Mouse (Mus musculus): ENCODE measurements around the gene Gpat2.

Gene Gpat2

DNA sequence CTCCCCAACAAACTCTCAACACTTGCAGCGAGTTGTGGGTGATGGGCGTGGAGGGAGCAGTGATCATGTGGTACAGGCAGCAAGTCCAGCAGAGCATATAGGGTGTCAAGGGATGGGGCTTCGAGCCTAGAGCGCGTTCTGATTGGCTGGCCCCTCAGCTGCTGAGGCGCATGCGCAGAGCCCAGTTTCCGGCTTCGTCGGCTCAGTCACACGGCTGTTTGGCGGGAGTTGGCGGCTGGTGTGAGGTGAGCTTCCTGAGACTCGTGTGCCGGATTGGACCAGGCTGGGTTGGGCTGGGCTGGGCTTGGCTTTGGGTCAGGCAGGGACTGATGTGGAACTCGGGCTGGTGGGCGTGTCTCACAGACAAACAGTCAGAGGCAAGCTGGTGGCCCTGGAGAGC lies at the start of gene Gpat2:
Gene Gpat2 (plus strand): TSS at position 223 of the 400 bp plus-strand sequence.
- DNase-seq (ENCODE audit: low spot score in 2 of 2), result no peak

DNA sequence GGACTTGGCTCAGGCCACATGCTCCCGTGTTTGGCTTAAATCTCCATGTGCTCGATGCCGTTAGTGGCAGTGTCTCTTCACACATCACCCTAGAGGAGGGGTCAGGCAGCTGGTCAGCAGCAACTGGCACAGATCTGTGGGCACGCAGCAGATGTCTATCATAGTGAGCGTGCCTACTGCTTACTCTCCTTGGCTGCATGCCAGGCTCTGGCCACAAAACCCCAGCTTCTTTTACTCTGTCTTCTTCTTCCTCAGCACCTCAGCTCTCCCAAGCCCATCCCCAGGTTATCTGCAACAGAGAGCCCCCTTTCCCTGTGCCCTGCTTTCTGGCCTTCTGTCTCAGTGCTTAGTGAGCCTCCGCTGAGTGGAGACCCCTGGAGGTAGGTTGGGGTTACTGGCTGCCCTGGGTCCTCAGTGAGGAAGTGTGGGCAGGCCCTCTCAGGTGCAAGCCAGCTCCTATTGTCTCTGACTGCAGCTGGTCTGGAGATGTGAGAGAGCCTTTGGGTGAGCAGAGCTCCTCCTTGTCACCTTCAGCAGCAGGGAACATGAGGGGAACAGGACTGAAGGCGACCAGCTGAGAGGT lies 49.1 kb upstream of the Gpat2 start:
- peak; percentile 44 to 74 for DNase-seq (ENCODE audit: low spot score in 2 of 2)

DNA sequence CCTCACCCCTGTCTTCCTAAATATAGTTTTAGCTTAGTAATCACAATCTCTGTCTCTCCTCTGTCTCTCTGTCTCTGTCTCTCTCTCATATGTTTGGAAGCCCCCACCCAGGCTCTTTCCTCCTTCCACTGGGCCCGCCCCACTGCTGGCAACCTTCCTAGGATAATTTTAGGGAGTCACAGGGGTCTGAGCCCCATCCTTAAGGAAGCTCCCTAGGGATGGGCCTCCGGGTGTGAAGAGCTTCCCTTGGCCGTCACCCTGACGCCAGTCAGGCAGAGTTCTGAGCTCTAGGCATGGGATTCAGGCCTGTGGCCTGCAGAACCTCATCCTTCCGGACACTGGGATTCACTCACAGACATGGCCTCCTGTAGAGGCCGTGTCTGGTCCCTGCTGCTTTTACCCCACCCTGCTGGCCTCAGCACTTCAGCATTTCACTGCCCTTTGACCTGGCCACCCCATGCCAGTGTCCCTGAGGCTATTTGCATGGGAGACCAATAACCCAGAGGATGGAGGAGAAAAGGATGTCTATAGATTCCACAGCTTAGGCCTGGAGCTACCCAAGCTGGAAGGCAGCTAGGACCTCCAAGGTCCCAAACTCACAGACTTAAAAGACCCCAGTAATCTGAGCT lies 48.5 kb upstream of the Gpat2 start:
- no peak for DNase-seq (ENCODE audit: low spot score in 2 of 2)

DNA sequence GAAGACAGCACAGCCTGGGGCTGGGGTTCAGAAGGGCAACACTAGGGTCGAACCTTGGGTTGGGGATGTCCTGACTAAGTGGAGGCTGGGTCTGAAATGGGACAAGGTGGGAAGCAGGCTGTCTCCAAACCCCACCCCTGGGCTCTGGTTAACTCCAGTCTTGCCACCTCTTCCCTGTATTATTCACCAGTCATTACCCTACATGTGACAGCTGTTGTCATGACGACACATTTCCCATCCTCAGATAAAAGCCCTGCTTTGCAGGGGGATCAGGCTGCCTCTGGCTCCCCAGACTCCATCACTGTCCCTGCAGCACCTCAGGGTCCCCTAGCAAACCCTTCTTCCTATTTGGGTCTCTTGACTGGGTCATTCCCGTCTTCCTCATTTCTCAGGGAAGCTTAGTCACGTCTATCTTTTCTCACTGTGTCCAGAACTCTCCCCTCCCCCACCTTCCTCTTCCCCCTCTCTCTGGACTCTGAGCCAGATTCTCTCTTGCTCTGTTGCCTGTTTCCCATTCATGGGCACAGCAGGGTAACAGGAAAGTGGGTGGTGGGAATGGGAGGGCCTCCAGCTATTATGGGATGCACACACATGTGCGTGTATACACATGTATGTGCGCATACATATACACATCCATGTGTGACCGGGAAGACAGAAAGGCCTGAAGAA lies 46.9 kb upstream of the Gpat2 start:
- DNase-seq (ENCODE audit: low spot score in 2 of 2), result no peak

DNA sequence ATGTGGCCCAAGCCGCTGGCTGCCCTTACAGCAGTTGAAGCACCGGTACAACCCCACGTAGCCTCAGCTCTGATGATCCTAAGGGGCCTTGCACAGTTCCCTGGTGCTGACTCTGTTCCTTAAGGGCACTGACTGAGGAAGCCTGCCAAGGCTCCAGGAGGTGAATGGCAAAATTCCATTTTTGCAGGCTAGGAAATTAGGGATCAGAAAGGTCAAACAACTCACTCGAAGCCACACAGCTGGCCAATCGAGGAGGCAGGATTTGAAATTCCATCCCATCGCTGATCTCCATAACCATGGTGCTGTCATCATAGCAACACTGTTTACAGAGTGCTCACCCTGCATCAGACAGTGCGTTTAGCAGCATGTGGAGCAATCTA lies 46.4 kb upstream of the Gpat2 start:
- DNase-seq (ENCODE audit: low spot score in 2 of 2), result no peak

DNA sequence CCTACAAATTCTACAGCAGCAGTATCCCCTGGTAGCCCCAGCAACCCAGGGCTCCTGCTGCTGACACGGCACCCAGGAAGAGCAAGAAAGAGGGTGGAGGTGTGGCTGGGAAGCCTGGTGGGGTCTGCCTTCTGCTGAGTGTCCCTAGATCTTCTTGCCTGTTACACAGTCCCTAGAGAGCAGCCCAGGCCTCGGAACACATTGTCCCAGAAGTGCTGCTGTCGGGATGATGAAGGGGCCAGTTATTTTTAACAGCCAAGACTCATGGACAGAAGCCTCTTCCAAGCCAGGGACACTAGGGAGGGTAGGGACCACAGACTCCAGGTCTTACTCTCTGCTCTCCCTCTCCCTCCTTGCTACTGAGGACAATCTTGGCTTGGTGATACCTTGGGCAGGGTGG lies 45.7 kb upstream of the Gpat2 start:
- DNase-seq (ENCODE audit: low spot score in 2 of 2), result no peak

DNA sequence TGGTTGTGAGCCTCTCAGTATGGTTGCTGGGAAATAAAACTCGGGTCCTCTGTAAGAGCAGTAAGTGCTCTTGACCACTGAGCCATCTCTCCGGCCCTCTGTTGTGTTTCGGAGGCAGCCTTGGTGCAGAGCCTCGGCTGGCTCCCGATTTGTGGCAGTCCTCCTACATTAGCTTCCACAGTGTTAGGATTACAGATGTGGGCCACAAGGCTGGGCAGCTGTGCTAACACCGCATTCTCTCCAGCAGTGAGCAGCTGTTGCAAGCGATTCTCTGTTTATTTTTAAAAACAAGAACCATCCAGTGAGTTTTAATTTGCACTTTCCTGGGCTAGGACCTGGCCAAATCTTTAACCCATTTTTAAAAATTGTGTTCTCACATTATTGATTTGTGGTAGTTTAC lies 41.1 kb upstream of the Gpat2 start:
- DNase-seq (ENCODE audit: low spot score in 2 of 2), result no peak

DNA sequence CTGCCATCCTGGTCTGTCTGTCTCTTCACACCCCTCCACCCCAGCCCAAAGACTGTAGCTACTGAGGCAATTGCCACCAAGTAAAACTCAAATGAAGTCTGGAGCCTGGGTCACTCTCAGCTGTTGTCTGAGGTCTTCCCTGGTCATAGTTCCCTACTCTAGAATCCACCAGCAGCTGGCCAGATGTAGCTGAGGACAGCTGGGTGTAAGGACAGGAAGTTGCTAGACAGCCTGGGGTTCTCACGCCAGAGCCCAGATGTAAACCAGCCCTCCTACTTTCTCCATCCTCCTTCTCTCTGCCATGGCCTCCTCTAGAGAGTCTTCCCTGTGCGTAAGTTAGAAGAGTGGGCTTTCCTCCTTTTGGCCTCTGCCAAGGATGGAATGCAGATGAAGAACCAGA lies 37.5 kb upstream of the Gpat2 start:
- DNase-seq (ENCODE audit: low spot score in 2 of 2), result no peak

DNA sequence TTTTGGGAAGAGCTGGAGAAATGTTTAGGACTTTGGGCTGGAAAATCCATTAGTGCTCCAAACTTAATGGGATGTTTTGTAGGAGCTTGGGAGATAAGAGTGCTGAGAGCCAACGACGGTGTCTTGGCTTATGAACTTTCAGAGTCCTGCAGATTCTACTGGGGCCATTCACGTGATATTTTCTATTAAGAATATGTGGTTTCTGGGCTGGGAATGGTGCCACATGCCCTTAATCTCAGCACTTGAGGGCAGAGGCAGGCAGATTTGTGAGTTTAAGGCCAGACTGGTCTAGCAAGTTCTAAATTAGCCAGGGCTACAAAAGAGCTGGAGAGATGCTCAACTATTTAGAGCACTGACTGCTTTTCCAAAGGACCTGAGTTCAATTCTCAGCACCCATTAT lies 34.6 kb upstream of the Gpat2 start:
- no peak for DNase-seq (ENCODE audit: low spot score in 2 of 2)

DNA sequence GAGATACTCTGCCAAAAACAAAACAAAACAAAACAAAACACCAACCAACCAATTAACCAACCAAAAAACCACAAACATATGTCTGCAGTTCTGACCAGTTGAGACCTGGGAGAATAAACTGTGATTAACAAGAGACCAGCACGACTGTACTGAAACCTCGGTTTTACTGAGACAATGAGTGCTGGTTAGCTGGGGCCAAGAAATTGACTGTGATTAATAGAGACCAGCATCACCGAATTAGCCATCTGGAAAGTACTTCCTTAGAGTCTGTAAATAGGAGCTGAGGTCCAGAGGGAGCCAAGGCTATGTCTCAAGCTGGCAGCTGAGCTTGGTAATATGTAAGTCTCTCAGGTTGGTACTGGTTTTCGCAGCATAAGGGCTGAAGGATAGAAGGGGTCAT lies 34.2 kb upstream of the Gpat2 start:
- no peak for DNase-seq (ENCODE audit: low spot score in 2 of 2)

DNA sequence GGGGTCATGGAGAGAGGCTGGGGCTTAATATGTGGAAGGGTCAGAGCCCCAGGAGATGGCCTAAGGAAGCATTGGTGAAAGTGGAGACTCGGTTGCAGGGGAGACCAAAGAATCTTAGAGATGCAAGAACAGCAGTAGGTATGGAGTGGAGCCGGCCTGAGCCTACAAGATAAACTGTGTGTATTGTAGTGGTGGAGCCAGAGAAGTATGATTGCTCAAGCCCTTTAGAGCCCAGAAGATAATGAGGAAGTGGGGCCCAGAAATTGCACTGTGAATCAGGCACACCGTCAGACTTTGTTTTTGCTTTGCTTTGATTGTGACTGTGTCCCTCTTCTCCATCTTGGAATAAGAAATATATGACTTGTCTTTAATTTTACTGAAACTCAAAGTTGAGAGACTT lies 33.7 kb upstream of the Gpat2 start:
- no peak for DNase-seq (ENCODE audit: low spot score in 2 of 2)

DNA sequence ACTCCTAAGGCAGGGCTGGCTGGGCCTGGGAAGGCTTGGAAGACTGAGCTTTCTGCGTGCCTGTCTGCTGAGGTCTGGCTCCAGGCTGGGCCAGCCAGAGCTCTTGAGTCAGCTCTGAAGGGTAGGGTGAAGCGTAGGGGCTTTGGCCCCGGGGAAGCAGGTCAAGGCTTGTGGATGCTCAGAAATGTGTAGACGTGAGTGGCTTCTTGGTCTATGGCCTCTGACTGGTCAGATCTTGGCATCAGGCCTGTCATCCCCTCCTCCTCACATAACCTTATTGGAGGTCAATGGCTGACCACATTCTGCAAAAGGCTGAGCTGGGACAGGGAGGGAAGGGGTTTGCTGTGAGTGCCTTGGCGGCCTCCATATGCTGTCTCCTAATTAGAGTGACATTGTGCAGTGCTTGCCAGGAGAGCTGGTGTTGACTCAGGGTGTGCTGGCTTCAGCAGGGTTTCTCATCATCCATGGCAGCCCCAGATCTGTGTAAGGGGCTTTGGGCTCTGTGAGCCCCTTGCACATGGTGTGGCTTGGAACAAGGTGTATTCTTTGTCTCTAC lies 30.3 kb upstream of the Gpat2 start:
- DNase-seq (ENCODE audit: low spot score in 2 of 2), result peak in 1 of 2 experiments; percentile 56

DNA sequence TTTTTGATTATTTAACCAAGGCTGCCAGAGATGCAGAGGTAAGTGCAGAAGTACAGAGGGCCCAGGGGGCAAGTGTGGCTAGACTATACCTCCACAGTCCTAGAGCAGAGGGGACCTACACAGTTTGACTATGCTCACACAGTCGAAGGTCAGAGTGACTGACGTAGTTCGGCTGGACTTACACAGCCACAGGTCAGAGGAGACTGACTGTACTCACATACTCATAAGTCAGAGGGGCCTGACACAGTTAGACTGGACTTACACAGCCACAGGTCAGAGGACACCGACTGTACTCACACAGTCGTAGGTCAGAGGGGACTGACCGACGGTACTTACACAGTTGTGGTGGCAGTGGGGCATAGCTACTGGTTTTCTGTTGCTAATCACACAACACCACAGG lies 26.3 kb upstream of the Gpat2 start:
- no peak for DNase-seq (ENCODE audit: low spot score in 2 of 2)

DNA sequence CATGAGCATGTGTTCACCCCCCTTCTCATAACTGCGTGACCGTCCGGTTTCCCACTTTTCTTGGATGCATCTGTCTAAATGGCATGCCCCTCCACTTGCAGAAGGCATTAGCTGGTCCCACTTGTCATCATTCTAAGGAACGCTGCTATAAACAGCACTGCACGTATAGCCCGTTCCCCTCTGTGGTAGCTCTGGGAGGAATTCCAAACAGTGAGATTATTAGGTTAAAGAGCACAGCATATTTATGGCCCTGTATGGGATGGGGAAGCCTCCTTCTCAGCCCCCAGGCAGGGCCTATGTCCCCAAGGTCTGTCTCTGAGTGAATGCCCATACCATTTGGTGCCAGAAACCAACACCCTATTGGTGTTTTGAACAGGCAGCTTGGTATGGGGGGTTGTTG lies 13.9 kb upstream of the Gpat2 start:
- DNase-seq (ENCODE audit: low spot score in 2 of 2), result no peak

DNA sequence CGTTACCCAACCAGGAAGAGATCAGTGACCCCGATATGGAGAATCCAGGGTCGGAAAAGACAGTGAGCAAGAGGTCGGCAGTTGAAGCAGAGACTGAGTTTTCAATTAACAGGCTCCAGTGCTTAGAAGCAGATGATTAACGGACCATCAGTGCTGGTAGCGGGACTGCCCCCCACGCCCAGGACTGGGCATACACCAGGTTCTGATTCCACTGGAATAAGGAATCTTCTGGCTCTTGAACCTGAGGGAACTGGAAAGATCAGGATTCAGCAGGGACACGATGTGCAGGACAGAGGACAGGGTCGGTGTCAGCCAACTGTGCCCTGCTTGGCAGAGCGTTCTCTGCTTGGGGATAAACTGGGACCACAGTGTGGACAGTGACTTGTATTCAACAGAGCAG lies 9.2 kb upstream of the Gpat2 start:
- DNase-seq (ENCODE audit: low spot score in 2 of 2), result no peak

DNA sequence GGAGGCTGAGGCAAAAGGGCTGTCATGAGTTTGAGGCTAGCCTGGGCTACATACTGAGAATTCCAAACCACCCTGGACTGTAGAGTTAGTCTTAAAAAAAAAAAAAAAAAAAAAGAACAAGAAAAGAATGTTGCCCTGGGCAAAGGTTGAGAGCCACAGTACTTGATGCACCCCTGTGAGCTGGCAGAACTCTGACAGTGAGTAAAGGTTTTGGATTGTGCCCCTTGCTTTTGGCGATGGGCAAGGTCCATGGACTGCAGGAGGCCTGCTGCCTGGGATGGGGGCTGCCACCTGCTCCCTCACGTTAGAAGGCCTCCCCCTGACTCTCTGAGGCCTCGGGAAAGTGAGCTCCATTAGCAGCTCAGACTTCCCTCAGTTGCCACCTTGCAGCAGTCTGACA lies 8.3 kb upstream of the Gpat2 start:
- no peak for DNase-seq (ENCODE audit: low spot score in 2 of 2)

DNA sequence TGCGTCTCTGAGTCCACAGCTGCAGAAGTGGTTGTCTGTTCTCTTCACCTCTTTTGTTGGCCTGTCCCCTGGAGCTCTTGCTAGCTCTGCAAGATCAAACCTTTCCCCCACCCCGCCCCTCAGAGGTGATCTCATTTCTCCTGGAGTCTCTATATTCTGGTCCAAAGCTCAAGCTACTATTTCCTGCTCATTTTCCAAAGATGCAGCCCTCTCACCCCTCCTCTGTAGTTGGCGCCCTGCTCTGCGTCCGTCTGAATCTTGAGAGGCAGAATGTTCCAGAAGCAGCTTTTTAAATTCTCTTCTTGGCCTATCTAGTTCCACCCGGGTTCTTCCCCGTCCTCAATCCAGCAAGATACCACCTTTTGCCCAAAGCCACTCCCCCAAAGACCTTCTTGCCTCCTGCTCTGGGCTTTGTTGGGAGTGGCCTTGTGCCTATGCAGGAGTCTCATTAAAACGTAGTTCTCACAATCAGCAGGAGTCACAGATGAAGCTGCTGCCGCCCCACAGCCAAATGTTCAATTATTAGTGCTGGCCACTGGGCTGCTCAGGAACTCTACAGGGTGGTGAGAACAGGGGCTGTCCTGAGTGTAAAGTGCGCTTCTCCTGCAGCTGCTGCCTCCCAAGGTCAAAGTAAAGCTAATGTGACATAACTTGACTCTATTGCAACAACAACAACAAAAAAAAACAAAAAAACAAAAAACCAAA lies 6.6 kb upstream of the Gpat2 start:
- DNase-seq (ENCODE audit: low spot score in 2 of 2), result no peak

DNA sequence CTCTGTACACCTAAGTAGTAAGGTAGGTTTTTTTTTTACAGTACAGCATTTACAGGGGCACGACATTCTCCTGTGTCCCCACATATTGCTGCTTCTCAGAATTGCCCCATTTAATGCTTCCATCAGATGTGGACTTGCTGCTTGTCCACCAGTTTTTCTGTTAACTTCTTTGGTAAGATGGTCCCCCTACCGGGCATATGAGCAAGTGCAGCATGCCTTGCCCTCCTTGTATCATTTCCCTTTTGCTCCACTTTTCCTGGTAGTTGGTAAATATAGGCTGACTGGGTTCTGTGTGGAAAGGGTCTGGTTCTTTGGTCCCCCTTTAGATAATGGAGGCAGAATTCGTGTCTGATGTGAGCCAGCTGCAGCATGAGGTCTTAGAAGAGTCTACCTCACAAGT lies 5.2 kb downstream of the Gpat2 start:
- DNase-seq (ENCODE audit: low spot score in 2 of 2), result no peak

DNA sequence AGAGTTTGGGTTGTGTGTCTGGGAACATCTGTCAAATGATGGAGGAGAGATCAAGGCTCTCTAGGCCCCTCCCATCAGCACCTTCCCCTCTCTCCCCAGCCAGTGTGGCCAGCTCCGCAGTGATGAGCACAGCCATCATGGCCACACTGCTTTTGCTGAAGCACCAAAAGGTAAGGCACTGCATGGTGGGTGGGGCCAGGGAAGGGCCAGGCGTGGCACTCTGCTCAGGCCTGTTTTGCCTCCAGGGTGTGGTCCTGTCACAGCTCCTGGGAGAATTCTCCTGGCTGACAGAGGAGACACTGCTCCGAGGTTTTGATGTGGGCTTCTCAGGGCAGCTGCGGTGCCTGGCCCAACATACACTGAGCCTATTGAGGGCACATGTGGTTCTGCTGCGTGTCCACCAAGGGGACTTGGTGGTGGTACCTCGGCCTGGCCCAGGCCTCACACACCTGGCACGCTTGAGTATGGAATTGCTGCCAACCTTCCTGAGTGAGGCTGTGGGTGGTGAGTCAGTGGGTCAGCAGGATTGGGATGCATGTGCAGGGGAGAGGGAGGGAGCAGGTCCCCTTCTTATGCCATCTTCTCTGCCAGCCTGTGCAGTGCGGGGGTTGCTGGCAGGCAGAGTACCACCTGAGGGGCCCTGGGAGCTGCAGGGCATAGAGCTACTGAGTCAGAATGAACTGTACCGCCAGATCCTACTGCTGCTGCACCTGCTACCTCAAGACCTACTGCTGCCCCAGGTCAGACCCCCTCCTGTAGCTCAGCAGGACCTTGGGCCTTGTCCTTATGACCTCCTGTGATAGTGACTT lies 8.7 kb downstream of the Gpat2 start:
- no peak for DNase-seq (ENCODE audit: low spot score in 2 of 2)

DNA sequence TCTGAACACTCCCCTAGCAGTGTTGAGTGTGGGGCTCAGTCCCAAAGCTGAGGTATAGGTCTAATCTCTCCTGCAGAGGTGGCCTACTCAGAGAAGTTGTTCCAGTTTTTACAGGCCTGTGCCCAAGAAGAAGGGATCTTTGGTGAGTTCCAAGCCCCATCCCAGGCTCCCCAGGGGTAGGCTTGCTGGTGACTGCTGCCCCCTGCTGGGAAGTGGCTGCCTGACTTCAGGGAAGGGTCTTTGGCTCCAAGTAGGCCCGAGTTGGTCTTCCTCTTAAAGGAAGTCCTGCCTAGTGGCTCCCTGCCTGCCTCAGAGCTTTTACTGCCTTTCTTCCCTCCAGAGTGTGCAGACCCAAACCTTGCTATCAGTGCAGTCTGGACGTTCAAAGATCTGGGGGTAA lies 10.1 kb downstream of the Gpat2 start:
- DNase-seq (ENCODE audit: low spot score in 2 of 2), result peak; percentile 42 to 77

DNA sequence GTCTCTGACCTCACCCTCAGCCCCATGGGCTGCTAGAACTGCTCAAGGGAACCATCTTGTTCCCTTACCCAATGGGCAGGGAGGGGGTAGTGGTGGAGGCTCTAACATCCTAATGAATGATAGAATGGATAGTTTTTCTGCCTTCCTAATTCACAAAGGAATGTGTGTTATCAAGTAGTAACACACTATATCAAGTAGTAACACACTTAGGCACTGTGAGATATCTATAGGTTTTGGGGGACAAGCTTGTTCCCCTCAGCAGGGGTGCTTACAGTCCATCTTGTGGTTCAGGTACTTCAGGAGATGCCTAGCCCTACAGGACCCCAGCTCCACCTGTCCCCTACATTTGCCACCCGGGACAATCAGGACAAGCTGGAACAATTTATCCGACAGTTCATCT lies 10.6 kb downstream of the Gpat2 start:
- no peak for DNase-seq (ENCODE audit: low spot score in 2 of 2)

DNA sequence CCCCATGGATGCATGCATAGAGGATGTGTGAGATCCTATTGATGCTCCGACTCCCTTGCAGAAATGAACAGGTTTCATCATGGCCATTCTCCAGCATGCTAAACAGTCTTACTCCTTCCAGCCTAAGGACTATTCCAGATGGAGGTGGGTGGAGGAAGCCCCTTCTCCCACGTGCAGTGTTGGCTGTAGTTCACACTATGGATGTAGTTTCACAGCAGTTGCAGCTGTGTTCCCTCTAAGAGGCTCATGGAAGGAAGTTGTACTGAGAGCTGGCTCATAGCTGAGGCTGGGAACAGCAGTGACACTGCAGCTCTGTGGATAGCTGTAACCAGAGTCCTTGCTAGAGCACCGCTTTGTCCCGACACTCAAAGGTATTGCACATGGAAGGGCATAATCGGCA lies 12.7 kb downstream of the Gpat2 start:
- DNase-seq (ENCODE audit: low spot score in 2 of 2), result no peak
